Mouse (Mus musculus): Measurements from ENCODE around the gene Ckmt2.

- peak; percentile 57 for TF ChIP-seq CTCF (IDR thresholded peaks at IDR 0.05; ENCODE audit: low read depth)
- TF ChIP-seq EP300 (IDR thresholded peaks at IDR 0.05; ENCODE audit: low read depth): no peak
Observed at GRCm38 (mm10) chr13:91893132-91893531, 16.4 kb upstream of the Ckmt2 start.
